Mouse (Mus musculus) B cell, adult 2 months (primary cell): ENCODE measurements around the gene Filip1.

Source experiments
- DNase-seq, 2 experiments: peaks; one replicate each; pipeline ENCODE4 v3.0.0; 2022

Filip1 gene

DNA sequence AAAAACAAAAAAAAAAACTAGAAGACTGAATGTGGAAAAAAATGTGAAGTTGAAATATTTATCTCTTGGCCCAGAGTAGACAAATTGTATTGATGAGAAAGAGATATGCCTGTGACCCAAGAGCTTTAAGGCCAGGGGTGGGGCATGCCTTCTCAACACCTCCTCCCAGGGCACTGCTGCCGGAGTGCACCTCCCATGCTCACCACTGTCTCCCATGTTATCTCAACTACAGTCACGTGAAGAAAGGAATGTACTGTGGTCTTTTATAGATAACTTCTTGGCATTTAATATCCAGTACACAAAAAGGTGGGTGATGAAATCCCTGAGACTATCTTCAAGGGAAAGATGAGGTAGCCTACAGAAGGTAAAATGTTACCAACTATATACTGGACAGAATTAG is 64.7 kb downstream of the Filip1 start:
- no peak for DNase-seq

GRCm38 (mm10) chr9:79947414-79947813 is 65.2 kb downstream of the Filip1 start:
- DNase-seq = no peak

DNA sequence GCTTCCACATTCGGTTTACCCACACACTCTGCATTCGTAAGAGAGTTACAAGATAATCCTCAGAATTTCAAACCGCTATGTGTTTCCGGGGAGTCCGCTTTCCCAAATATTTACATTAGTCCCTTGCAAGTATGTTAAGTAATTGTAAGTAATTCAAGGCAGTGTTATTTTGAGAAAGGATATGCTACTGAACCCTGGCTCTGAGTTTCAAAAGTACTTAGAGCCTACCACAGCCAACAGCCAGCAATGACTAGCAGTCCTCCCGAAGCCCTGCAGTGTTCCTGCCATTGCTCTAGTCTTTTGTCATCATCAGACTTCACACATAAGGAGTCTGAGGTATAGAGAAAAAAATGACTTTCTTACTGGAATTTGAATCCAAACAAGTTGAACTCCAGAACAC is 67.8 kb downstream of the Filip1 start:
- DNase-seq = no peak

DNA sequence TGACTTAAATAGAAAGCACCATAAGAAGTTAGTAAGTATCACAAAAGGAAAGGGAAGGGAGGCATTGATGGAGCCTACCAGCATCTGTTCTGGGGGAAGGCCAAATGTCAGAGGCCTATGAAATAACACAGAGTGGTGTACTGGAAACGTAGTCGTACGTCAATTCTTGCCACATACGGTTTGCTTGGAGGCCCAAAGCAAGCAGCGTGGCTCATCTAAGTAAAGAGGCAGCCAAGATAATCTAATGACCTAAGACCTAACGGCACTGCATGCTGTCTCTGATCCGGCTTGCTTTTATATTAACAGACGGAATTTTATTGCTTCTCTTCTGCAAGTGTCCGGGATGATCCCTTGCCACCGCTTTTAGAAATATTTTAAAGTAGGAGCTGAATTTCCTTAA is 68.7 kb downstream of the Filip1 start:
- DNase-seq = no peak

DNA sequence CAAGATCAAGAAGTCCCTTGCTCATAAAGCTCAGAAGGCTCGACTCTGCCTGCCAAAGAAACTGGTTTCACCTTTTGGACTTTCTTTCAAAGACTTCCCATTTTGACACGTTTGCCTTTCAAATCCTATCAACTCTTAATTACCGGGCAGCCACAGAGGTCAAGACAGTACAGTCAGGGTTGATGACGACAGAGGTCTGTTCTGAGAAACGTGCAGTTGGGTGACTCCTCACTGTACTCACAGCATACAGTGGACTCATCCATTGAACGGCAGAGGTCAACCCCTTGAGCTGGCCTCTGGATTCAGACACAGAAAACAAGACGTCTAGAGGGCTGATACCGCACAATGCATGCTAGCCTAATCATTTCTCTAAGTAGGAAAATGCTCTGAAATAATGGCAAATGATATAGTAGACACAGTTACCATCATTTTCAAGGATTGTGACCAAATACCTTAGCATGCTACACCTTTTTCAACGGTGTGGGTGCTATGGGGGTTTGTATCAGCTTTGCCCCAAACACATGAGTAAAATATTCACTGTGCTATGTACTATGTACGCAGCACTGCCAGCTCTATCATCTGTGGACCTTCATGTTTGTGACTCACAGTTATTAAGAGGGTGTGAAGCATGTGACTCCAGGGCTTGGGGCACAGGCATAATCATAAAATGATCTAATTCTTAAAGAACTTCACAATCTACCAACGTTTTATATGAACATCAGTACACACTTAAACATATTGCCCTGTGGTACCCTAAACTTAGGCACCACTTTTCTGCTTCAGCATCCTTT is 74.0 kb downstream of the Filip1 start:
- DNase-seq = no peak

GRCm38 (mm10) chr9:79937570-79937969 is 75.1 kb downstream of the Filip1 start:
- DNase-seq = no peak

DNA sequence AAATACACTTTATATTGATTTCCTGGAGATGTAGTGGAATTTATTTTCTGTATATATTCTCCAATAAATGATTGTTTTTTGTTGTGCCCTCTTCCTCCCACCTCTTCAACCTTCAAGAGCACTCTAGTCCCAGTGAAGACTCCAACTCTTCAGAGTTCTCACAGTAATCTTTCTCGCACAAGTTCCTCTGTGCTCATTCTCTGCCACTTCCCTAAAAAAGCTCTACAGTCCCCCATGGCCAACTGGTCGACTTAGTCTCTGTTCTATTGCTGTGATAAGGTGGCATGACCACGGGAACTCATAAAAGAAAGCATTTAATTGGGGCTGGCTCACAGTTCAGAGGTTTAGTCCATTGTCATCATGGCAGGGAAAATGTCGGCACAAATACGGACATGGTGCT is 80.1 kb downstream of the Filip1 start:
- no peak for DNase-seq

- no peak for DNase-seq
Observed at GRCm38 (mm10) chr9:79928092-79928491, 84.6 kb downstream of the Filip1 start.

DNA sequence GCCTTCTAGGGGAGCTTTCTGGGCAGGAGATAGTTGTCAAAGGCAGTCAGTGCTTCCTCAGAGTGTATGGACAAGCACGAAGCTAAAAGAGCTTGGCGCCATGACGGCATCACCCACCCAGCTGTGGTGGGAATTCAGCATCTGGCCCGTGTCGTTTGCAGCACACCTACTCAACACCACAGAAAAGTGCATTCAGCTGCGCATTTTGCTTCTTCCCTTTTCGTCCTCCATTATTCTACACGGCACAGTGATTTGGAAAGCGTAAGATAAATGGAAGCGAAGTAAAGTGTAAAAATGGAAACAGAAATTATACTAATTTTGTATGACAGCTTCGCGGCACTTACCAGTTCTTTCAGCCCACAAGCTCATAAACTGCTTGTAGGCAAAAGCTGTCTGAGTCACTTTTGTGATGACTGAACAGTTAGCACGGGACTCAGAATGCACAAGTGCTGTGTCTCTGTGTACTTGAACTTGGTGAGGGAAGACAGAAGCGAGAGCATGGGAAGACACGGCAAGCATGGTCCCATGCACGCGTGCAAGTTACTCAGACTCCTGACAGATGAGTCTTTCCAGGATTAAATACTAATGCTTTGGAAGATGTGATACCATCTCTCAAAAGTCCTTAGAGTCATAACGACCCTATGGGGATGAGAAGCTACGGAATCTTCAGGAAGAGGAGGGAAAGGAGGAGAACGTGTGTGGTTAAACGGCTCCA is 85.3 kb downstream of the Filip1 start:
- DNase-seq = no peak

GRCm38 (mm10) chr9:79926464-79927155 is 86.0 kb downstream of the Filip1 start:
- DNase-seq = no peak

DNA sequence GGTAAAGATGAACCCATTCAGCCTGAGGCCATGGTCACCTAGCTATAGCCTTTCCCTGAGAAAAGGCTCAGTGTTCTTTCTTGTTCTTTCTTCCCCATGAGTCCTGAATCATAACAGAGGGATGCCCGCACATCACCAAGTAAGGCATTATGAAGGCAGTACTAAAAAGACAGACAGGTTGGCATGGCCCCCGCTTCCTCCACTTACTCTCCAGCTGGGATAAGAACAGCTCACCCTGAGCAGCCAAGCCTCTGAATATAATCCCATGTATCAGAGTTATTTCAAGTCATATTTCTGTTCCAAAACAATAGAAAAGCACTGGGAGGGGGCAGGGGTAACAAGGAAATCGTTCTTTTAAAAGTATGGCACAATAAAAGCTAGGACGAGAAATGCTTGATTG is 86.7 kb downstream of the Filip1 start:
- no peak for DNase-seq

DNA sequence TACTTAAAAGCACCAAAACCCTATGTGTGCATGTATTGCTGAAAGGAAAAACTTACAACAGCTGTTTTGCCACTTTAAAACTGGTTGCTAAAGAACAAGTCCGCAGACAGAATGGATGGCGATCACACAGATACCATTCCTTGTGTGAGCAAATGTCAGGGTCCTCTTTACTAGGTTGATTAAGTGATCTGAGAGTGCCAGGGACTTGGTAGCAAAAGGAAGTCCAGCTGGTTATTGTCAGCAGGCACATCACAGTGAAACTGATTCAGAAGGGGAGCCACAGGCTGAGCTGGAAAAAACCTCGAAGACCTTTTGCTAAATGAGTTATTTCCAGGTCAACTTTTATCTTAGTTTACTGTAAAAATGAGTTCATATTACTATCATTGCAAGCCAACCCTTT is 89.4 kb downstream of the Filip1 start:
- DNase-seq = no peak

DNA sequence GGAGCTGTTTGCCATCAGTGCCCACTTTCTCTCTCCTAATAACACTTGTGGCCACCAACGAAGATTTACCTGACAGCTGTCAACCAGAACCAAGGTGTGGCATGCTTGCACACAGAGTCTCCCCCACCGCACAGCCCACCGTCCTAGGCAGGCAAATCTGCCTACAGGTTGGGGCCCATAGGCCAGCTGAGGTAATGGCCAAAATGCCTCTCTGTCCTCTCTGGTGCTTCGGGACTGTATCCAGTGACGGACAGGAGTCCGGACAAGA is 90.2 kb downstream of the Filip1 start:
- no peak for DNase-seq

DNA sequence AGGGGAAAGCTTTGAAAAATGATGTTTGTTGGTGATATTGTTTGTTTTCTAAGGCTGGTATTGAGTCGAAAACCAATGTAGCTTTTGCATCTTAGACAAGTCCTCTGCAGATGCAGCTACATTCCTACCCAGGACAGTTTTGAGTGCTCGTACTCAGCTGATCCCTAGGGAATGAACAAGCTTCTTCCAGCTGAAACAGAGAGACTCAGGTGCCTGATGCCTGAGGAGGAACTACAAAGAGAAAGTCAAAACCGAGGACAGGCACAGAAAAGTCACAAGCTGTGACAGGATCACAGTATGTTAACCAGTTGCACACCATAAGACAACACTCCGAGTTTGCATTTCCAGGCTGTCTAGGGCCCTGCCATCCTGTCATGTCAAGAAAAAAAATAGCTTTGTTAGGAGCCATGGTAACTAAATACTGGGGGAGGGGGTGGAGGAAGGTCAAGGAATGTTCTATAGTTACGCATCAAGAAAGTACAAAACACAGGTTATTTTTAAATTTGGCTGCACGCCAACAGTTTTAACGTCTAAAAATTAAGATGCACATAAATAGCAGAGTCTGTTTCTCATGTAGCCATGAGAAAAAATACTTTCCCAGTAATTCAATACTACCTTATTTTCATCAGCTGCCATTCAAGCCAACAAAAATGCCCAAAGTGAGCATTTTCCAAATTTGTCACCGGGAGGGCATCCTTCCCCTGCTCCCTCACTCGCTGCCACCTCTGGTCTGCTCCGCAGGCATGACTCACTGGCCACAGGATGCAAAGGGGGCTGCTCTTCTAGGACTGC is 90.8 kb downstream of the Filip1 start:
- DNase-seq = no peak

- DNase-seq = no peak
Observed at GRCm38 (mm10) chr9:79920540-79920933, 92.1 kb downstream of the Filip1 start.

DNA sequence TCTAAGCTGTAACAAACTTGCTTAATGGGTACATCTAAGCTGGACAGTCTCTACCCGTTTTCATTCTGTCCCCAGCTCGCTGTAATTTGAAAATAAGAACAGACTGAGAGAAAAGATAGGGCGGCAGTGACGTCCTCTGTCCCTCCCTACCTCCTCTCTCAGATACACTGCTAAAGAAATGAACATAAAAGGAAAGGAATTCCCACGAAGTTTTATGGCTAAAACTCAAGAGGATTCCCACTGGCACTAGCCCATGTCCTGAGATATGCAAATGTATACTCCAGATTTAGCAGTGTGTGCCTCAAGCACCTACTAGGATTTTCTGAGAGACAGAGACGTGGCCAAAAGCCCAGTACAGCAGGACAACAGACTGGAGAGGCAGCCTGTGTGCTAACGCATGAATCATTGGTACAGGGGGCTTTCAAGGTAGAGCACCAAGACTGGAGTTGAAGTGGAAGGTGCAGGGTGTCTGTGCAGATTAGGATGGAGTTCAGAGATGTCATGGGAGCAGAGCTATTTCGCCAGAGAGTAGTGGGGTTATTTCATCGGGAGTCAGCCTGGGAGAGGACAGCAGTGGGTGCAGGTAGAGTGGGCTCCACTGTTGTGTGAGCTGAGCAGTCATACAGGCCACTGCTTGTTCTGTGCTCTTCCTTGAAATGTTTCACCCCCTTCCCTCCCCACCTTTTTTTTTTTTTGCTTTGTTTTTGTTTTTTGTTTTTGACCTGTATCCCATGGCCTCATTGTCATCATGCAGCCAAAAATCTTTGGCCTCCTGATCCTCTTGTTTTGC is 92.7 kb downstream of the Filip1 start:
- no peak for DNase-seq

- DNase-seq = no peak
Observed at GRCm38 (mm10) chr9:79919303-79919721, 93.3 kb downstream of the Filip1 start.

DNA sequence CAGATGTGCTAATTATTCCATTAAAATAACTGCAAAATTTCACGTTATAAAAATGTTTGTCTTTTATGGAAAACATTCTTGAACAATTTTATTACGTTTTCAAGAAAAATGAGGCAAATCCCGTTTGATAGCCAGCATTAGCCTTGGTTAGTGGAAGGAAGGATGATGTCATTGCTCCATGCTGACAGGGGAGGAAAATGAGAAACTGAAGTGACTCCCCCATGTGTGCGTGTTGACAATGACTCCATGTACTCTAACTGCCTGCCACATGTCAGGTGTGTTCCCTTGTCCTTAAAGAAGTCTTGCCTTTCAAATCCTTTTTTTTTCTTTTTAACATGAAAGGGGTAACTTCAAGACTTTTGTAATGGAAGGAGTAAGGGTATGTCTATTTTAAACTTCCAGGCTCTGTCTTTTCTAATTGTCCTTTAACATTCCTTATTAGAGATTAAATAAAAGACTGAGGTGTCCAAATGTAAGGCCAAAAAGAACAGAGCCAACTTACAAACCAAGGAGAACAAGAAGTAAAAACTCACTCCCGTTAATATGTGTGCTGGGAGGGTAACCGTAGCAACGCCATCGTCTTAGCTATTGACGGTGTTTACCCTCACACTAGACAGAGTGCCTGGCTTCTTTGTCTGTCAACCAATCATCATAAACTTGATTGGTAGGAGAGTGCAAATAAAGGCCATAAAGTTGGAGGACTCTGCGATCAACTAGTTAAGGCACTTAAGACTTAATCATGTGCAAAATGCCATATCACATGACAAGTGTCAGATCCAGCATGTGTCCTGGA is 94.1 kb downstream of the Filip1 start:
- DNase-seq = no peak

- no peak for DNase-seq
Observed at GRCm38 (mm10) chr9:79914276-79914675, 98.4 kb downstream of the Filip1 start.

- DNase-seq = no peak
Observed at GRCm38 (mm10) chr9:79912971-79913370, 99.7 kb downstream of the Filip1 start.

GRCm38 (mm10) chr9:79910166-79910565 is 102.5 kb downstream of the Filip1 start:
- no peak for DNase-seq

- no peak for DNase-seq
Observed at GRCm38 (mm10) chr9:79898815-79899214, 113.8 kb downstream of the Filip1 start.
